Mouse (Mus musculus): ENCODE data around the gene Hist1h2ap. TPM values are rescaled to one million over a fixed set of nuclear protein-coding genes. Genes with fewer than 3 reads are reported as not detected.
A peak's percentile ranks its signal among the peaks of the same experiment; 100 is the strongest.
"Not testable (repeated sequence)": the region's sequence is repeated elsewhere in the genome, so short reads cannot be mapped to it uniquely, and the experiment has no call there.

Hist1h2ap gene
- 6,142 and 6,230 TPM in 2 replicates for polyA plus RNA-seq (2016; fragmentation: Nextera tagmentation; extraction: Ambion mirVana)

- not testable (repeated sequence) for H3K27ac ChIP-seq; H3K4me1 ChIP-seq; H3K36me3 ChIP-seq (replicated peaks); H3K4me2 ChIP-seq; H3K9me3 ChIP-seq; H3K27me3 ChIP-seq; H3K4me3 ChIP-seq (replicated peaks); H3K9ac ChIP-seq
- peak; percentile 95 for ATAC-seq (ENCODE audit: low FRiP score)
- no CpG with 5 or more reads among the region's 24 CpGs for WGBS
These were observed at the start of gene Hist1h2ap, which contains the start of gene Hist1h2br for GRCm38 (mm10) chr13:21833461-21833860. Hist1h2ap (minus strand) TSS chr13:21833507. Hist1h2br (plus strand) TSS chr13:21833743.

DNA sequence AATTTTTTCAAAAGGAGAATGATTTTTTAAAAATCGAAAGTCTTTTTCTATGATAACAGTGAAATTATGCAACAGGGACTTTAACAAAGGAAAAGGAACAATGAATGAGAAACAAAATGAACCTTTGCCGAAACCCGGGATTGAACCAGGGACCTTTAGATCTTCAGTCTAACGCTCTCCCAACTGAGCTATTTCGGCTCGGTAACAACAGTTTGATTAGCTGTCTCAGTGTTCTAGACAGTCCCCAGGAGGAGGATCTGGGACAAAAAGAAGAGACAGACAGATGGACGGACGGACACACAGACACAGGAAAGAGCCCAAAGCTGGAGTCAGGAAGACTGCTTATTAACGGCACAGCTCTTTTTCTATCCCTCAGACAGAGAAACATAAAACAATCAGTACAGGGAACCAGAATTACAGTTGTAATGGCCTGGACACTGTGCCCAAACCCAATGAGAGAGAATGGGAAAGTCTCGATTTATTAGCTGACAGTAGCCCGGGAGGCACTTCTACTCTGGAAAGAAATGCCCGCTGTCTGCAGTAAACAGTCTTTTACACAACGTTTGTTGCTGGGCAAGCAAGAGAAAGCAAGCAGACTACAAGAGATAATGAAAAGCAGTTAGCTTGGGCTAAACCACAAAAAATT lies 49.6 kb upstream of the Hist1h2ap start:
- Histone ChIP-seq H3K9ac (no peak overlapping the region; the same call in 1 of the 2 replicates), H3K36me3 (replicated peaks) (no peaks in the 10 kb centered on the region), H3K27me3 (peaks cover 4% of the 10 kb centered on the region; the same call in 1 of the 2 replicates), H3K4me3 (replicated peaks) (peak overlapping the region; percentile 32), H3K4me1 (no peaks in the 10 kb centered on the region), H3K4me2 (peak overlapping the region; percentile 42), H3K9me3 (no peaks in the 10 kb centered on the region), H3K27ac (no peak overlapping the region)
- ATAC-seq (ENCODE audit: low FRiP score): peak; percentile 65; the same call in 1 of the 2 replicates
- WGBS: 2% methylated on average over 13 of the region's 13 CpGs

- WGBS: under 1% methylated on average over 27 of the region's 27 CpGs
- 0 out of 2 replicates have a peak, but pooled peaks have one; percentile 51 for ATAC-seq (ENCODE audit: low FRiP score)
- Histone ChIP-seq H3K4me2 (peak overlapping the region; percentile 42), H3K36me3 (replicated peaks) (no peaks in the 10 kb centered on the region), H3K9me3 (no peaks in the 10 kb centered on the region), H3K9ac (no peak overlapping the region), H3K27ac (no peak overlapping the region), H3K4me3 (replicated peaks) (peak overlapping the region; percentile 32), H3K27me3 (peaks cover 4% of the 10 kb centered on the region; the same call in 1 of the 2 replicates), H3K4me1 (no peaks in the 10 kb centered on the region)
These were observed 48.8 kb upstream of the Hist1h2ap start for GRCm38 (mm10) chr13:21881878-21882669.

DNA sequence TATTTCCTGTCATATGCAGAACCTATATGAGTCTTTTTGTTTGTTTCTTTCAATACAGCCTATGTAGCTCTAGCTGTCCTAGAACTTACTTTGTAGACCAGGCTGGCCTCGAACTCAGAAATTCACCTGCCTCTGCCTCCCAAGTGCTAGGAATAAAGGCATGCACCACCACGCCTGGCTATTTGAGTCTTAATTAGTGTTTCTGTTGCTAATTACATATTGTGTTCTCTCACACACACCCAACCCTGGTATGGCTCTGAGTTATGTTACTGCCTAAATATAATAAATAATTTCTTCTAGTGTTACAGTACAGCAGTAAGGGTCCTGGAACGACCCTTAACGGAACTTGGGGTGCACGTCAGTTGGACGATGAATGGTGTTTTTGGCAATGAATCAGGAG lies 47.4 kb upstream of the Hist1h2ap start:
- H3K4me2 ChIP-seq: no peak overlapping the region
- 85% methylated on average over 6 of the region's 6 CpGs for WGBS
- no peak for ATAC-seq (ENCODE audit: low FRiP score)

GRCm38 (mm10) chr13:21865503-21865902 lies 32.2 kb upstream of the Hist1h2ap start:
- not testable (repeated sequence) for H3K36me3 ChIP-seq (replicated peaks); H3K4me1 ChIP-seq; H3K9ac ChIP-seq; H3K27me3 ChIP-seq; H3K9me3 ChIP-seq; H3K4me2 ChIP-seq; H3K27ac ChIP-seq; ATAC-seq (ENCODE audit: low FRiP score); H3K4me3 ChIP-seq (replicated peaks)
- WGBS: 79% methylated on average over 3 of the region's 3 CpGs

More for the DNA sequence above, 47.4 kb upstream of the Hist1h2ap start:
- Histone ChIP-seq H3K36me3 (replicated peaks) (no peaks in the 10 kb centered on the region), H3K27ac (no peak overlapping the region), H3K4me1 (no peaks in the 10 kb centered on the region), H3K9me3 (no peaks in the 10 kb centered on the region), H3K9ac (no peak overlapping the region), H3K4me3 (replicated peaks) (no peak overlapping the region), H3K27me3 (peaks cover 4% of the 10 kb centered on the region; the same call in 1 of the 2 replicates)

GRCm38 (mm10) chr13:21861608-21862007 lies 28.3 kb upstream of the Hist1h2ap start:
- Histone ChIP-seq H3K27ac (no peak overlapping the region), H3K36me3 (replicated peaks) (no peaks in the 10 kb centered on the region), H3K27me3 (no peaks in the 10 kb centered on the region), H3K9ac (no peak overlapping the region), H3K4me3 (replicated peaks) (no peak overlapping the region), H3K4me2 (no peak overlapping the region), H3K9me3 (no peaks in the 10 kb centered on the region; the same call in 1 of the 2 replicates), H3K4me1 (0 out of 2 replicates have a peak, but pooled peaks cover 4% of the 10 kb centered on the region)
- 14% methylated on average over 5 of the region's 5 CpGs for WGBS
- ATAC-seq (ENCODE audit: low FRiP score): no peak; the same call in 1 of the 2 replicates

DNA sequence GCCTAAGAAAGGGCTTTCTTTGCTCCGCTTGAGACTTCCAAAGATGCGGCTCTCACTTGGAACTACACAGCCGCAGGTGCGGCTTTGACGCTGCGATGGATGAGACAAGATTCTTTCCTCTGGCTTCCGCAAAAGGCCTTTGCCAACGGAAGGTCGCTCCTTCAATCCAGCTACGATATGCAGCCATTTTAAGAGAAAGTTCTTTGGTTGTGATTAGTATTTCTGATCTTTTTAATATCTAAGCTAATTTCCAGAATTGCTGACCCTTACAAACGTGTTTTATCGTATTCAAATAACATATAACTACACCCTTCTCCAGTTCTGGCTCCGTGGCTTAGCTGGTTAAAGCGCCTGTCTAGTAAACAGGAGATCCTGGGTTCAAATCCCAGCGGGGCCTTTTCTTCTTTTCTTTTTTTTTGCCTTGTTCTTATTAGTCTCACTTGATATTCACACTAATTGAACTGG lies 22.4 kb upstream of the Hist1h2ap start:
- Histone ChIP-seq H3K4me1 (no peaks in the 10 kb centered on the region), H3K27ac (peak overlapping the region; percentile 38; the same call in 1 of the 2 replicates), H3K36me3 (replicated peaks) (no peaks in the 10 kb centered on the region), H3K27me3 (no peaks in the 10 kb centered on the region), H3K4me2 (peak overlapping the region; percentile 44), H3K9ac (peak overlapping the region; percentile 36), H3K4me3 (replicated peaks) (peak overlapping the region; percentile 45), H3K9me3 (no peaks in the 10 kb centered on the region)
- under 1% methylated on average over 15 of the region's 15 CpGs for WGBS
- ATAC-seq (ENCODE audit: low FRiP score): peak; percentile 49; the same call in 1 of the 2 replicates

DNA sequence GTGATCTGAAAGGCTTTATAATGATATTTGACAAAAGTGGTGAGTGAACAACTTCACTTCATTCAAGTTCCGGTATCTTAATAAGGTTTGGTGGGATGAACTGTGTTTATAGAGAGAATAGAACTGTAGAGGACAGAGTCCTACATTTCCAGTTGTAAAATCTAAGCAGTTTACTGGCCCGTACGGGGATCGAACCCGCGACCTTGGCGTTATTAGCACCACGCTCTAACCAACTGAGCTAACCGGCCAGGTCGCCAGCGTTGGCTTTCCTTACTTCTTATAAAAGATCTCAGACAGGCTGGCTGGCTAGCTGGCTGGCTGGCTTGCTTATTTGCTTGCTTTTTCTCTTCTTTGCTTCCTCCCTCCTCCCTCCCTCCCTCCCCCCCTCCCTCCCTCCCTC lies 21.8 kb upstream of the Hist1h2ap start:
- H3K4me3 ChIP-seq (replicated peaks): peak overlapping the region; percentile 45
- ATAC-seq (ENCODE audit: low FRiP score): peak; percentile 49; the same call in 1 of the 2 replicates
- no peaks in the 10 kb centered on the region for H3K9me3 ChIP-seq
- H3K4me1 ChIP-seq: no peaks in the 10 kb centered on the region
- no peak overlapping the region for H3K27ac ChIP-seq
- no peaks in the 10 kb centered on the region for H3K27me3 ChIP-seq
- peak overlapping the region; percentile 36; the same call in 1 of the 2 replicates for H3K9ac ChIP-seq
- WGBS: under 1% methylated on average over 11 of the region's 11 CpGs
- no peaks in the 10 kb centered on the region for H3K36me3 ChIP-seq (replicated peaks)
- peak overlapping the region; percentile 44 for H3K4me2 ChIP-seq

GRCm38 (mm10) chr13:21852215-21852945 lies 19.1 kb upstream of the Hist1h2ap start:
- H3K4me1 ChIP-seq: no peaks in the 10 kb centered on the region
- no peak overlapping the region for H3K4me3 ChIP-seq (replicated peaks)
- no peaks in the 10 kb centered on the region for H3K36me3 ChIP-seq (replicated peaks)
- no peaks in the 10 kb centered on the region for H3K27me3 ChIP-seq
- no peak for ATAC-seq (ENCODE audit: low FRiP score)
- no peak overlapping the region for H3K4me2 ChIP-seq
- WGBS: 74% methylated on average over 3 of the region's 3 CpGs
- no peak overlapping the region for H3K9ac ChIP-seq
- H3K27ac ChIP-seq: no peak overlapping the region
- no peaks in the 10 kb centered on the region for H3K9me3 ChIP-seq

DNA sequence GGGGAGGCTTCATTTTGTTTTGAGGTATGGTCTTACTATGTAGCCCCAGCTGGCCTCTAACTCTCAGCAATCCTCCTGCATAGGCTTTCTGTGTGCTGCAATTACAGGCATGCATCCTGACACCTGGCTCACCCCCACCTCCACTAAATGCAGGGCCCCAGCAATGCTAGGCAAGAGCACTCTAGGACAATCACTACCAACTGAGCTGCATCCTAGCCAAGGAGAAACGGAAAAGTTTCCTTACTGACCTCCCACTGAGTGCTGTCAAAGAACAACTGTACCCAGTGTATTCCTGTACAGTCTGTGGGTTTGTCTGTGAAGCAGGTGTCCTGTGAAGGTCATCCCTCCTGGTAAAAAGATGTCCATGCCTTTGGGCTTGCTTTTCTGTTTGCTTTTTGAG lies 17.4 kb upstream of the Hist1h2ap start:
- 26% methylated on average over 1 of the region's 1 CpGs for WGBS

DNA sequence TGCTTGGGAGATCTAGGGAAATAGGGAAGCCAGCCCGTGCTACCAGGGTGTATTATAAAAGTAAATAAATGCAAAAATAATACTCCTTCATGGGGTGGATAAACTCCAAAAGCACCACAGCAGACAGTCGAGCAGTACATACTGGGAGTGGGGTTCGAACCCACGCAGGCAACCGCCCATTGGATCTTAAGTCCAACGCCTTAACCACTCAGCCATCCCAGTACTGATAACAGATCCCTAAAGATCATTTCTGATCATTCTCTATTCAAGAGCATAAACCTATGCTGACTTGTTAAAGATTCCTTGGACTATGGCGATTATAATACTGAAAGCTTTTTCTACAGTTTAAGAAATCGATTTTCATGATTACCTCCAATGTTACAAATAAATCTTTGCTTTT lies 14.6 kb upstream of the Hist1h2ap start:
- Histone ChIP-seq H3K4me1 (no peaks in the 10 kb centered on the region), H3K4me3 (replicated peaks) (no peak overlapping the region), H3K27ac (no peak overlapping the region), H3K36me3 (replicated peaks) (no peaks in the 10 kb centered on the region), H3K4me2 (no peak overlapping the region), H3K27me3 (no peaks in the 10 kb centered on the region), H3K9ac (no peak overlapping the region), H3K9me3 (no peaks in the 10 kb centered on the region)
- WGBS: 10% methylated on average over 8 of the region's 8 CpGs
- no peak for ATAC-seq (ENCODE audit: low FRiP score)

More for the DNA sequence above, 17.4 kb upstream of the Hist1h2ap start:
- H3K27me3 ChIP-seq; H3K4me1 ChIP-seq; ATAC-seq (ENCODE audit: low FRiP score); H3K27ac ChIP-seq; H3K4me2 ChIP-seq; H3K9ac ChIP-seq; H3K9me3 ChIP-seq; H3K4me3 ChIP-seq (replicated peaks); H3K36me3 ChIP-seq (replicated peaks): not testable (repeated sequence)

- H3K27ac ChIP-seq; H3K9me3 ChIP-seq; H3K4me3 ChIP-seq (replicated peaks); H3K9ac ChIP-seq; H3K4me2 ChIP-seq; H3K4me1 ChIP-seq; H3K36me3 ChIP-seq (replicated peaks); ATAC-seq (ENCODE audit: low FRiP score); H3K27me3 ChIP-seq: not testable (repeated sequence)
These were observed 13.0 kb upstream of the Hist1h2ap start for GRCm38 (mm10) chr13:21846356-21846755.

Data from forebrain, embryonic 12.5 days (tissue).